ENCODE assay signal across 9 mouse cellular contexts in the genomic region with DNA sequence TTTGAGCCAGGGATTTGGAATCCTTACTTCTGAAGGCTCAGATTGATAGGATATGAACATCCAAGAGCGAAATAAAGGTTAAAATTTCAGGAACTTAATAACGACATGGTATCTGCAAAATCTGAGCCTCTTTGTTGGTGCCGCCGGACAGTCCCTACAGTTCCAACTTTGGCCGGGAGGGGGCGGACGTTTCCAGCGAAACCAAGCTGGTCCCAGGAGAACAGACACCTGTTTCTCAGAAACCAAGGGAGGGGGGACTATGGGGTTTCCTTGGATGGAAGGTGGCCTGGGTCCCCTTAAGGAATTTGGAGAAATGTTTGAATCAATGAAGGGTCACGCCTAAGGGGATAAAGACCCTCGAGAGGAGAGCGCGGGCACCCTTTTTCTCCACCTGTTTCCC. TPM values are rescaled to one million over a fixed set of nuclear protein-coding genes. Genes with fewer than 3 reads are reported as not detected.
A peak's percentile ranks its signal among the peaks of the same experiment; 100 is the strongest.
DNase-seq lines count a peak whose midpoint lies in the region; ATAC-seq and TF ChIP-seq lines count a peak whose summit lies in the region.
"Had no signal": no experiment of that assay in that cellular context is flagged by ENCODE, and none has a peak within 500 bp of the region (broad histone marks: within the 10 kb centered on the region; RNA-seq: fewer than 3 reads in every experiment).

No protein-coding gene starts in this region.

- TF ChIP-seq POLR2A in small intestine, adult 2 months (IDR thresholded peaks at IDR 0.05; ENCODE audit: low read depth, low read length): no peak

- H3K4me3 ChIP-seq in small intestine, adult 2 months (ENCODE audit: low read depth, low read length): no peak overlapping the region
- H3K4me3 ChIP-seq: heart, embryonic 13.5 days had no signal

- DNase-seq in A20 (ENCODE audit: low read depth, low spot score) (peak; percentile 64), ES-CJ7 (ENCODE audit: low read depth, low spot score) (peak; percentile 72)
- DNase-seq in cerebellum, adult 8-10 months: peak; percentile 87
- peak; percentile 77 for DNase-seq in gastrocnemius, adult 18-20 months (ENCODE audit: low spot score)
- DNase-seq in layer of hippocampus, adult 18-20 months (ENCODE audit: low spot score in 2 of 2): peak; percentile 56 to 87
- peak; percentile 84 for DNase-seq in lung, postnatal 10 days

- H3K36me3 ChIP-seq in small intestine, adult 2 months (ENCODE audit: control insufficient read depth, insufficient read depth, low read length): no peaks in the 10 kb centered on the region
- H3K36me3 ChIP-seq: heart, embryonic 13.5 days had no signal

- WGBS in small intestine, adult 2 months: 9% methylated on average over 12 of the region's 12 CpGs

- no peaks in the 10 kb centered on the region for H3K27me3 ChIP-seq in small intestine, adult 2 months (ENCODE audit: control insufficient read depth, insufficient read depth, low read length)

- H3K27ac ChIP-seq in small intestine, adult 2 months (ENCODE audit: insufficient read depth, low read depth, low read length): no peak overlapping the region
- H3K27ac ChIP-seq: heart, embryonic 13.5 days had no signal

- no peaks in the 10 kb centered on the region for H3K4me1 ChIP-seq in small intestine, adult 2 months (ENCODE audit: control insufficient read depth, insufficient read depth, insufficient read length, low read length)

- peak; percentile 78 for TF ChIP-seq CTCF in small intestine, adult 2 months (IDR thresholded peaks at IDR 0.05; ENCODE audit: extremely low read depth, insufficient read length, insufficient replicate concordance, low read depth, low read length)

- no peak for ATAC-seq in monocyte, adult 5-6 weeks (replicated peaks; ENCODE audit: insufficient number of reproducible peaks, low FRiP score, low TSS enrichment, poor library complexity, severe bottlenecking)

RNA-seq across cellular contexts. Expression of a gene that starts 5.3 kb away (rescaled TPM):
- under 1 TPM; 0.16 to 0.26 TPM for total RNA-seq in gastrocnemius, adult 18-20 months (2021)
- 10 to 100 TPM; 75.5 to 81.1 TPM for total RNA-seq in layer of hippocampus, adult 18-20 months (2021)
- 0.91 and 1.4 TPM in 2 replicates for polyA plus RNA-seq in small intestine, adult 2 months (2012; rRNA removed)
- total RNA-seq in monocyte, adult 5-6 weeks (2017): 0.78 to 1.3 TPM in 2 of 3 replicates, not detected in the other

RNA-seq across cellular contexts. Expression of a gene that starts 9.2 kb away (rescaled TPM):
- total RNA-seq in gastrocnemius, adult 18-20 months (2021): 1 to 10 TPM in 1 of 2 experiments, under 1 TPM in 1; 0.82 to 1.8 TPM
- 1 to 10 TPM; 2.2 to 2.4 TPM for total RNA-seq in layer of hippocampus, adult 18-20 months (2021)
- 5.6 and 7.0 TPM in 2 replicates for polyA plus RNA-seq in small intestine, adult 2 months (2012; rRNA removed)
- total RNA-seq in monocyte, adult 5-6 weeks (2017): 496 to 674 TPM (median 637 TPM) in 3 replicates

RNA-seq across cellular contexts. Expression of a gene that starts 53.7 kb away (rescaled TPM):
- total RNA-seq in gastrocnemius, adult 18-20 months (2021): 10 to 100 TPM; 29.5 to 31.2 TPM
- 10 to 100 TPM; 64.9 to 69.3 TPM for total RNA-seq in layer of hippocampus, adult 18-20 months (2021)
- 27.6 and 67.1 TPM in 2 replicates for polyA plus RNA-seq in small intestine, adult 2 months (2012; rRNA removed)
- total RNA-seq in monocyte, adult 5-6 weeks (2017): 162 to 264 TPM (median 189 TPM) in 3 replicates

RNA-seq across cellular contexts. Expression of a gene that starts 53.9 kb away (rescaled TPM):
- total RNA-seq in gastrocnemius, adult 18-20 months (2021): 10 to 100 TPM; 22.7 to 24.1 TPM
- total RNA-seq in layer of hippocampus, adult 18-20 months (2021): 10 to 100 TPM; 21.4 to 22.1 TPM
- 36.5 and 58.0 TPM in 2 replicates for polyA plus RNA-seq in small intestine, adult 2 months (2012; rRNA removed)
- 6.9 to 12.3 TPM (median 12.0 TPM) in 3 replicates for total RNA-seq in monocyte, adult 5-6 weeks (2017)

Comparison
In these comparisons a context has a peak if more than half of its experiments do, and no peak if none do; other contexts are left out.
1. RNA of a gene that starts 5.3 kb away (total RNA-seq): 75.5 to 81.1 TPM in layer of hippocampus, adult 18-20 months; 0.78 to 1.3 TPM in monocyte, adult 5-6 weeks and 0.16 to 0.26 TPM in gastrocnemius, adult 18-20 months; every median in the first group is over 10 times any median in the second.
2. RNA of a gene that starts 9.2 kb away (total RNA-seq): 496 to 674 TPM in monocyte, adult 5-6 weeks; 2.2 to 2.4 TPM in layer of hippocampus, adult 18-20 months and 0.82 to 1.8 TPM in gastrocnemius, adult 18-20 months; every median in the first group is over 100 times any median in the second.
3. Peak in every context shown above with its lines, with median percentiles within 50 percentile points of each other: DNase-seq.